Mouse (Mus musculus) left cerebral cortex, postnatal 4 days (tissue): Measurements from ENCODE around the gene Pde7b. TPM values are rescaled to one million over a fixed set of nuclear protein-coding genes. Genes with fewer than 3 reads are reported as not detected.

Source experiments
- DNase-seq: peaks from one replicate; pipeline ENCODE4 v3.0.0-alpha.2; 2022
- intact Hi-C: fragments of 180-260 bp; cut with DNase I; formaldehyde crosslinking; loops from one replicate; pipeline ENCODE4 v1.15.1; 2025
- total RNA-seq, 2 experiments: library from RNA; stranded (reverse); gene quantifications; 2 replicates each; pipeline ENCODE4 v1.2.3; 2021

The Pde7b gene
- total RNA-seq, result 10 to 100 TPM in 1 of 2 experiments, 1 to 10 TPM in 1; 9.0 to 11.4 TPM

GRCm38 (mm10) chr10:20724906-20725305, at the start of gene Pde7b:
Pde7b (minus strand) TSS chr10:20725078.
- intact Hi-C loops, result loop anchor here (5.0 kb wide), 1 partner anchor 348 kb away; no protein-coding TSS in a partner anchor
- peak; percentile 80 for DNase-seq

GRCm38 (mm10) chr10:20772056-20772455, 47.2 kb upstream of the Pde7b start:
- DNase-seq, result no peak
- intact Hi-C loops, result no loop called here

GRCm38 (mm10) chr10:20770418-20770888, 45.6 kb upstream of the Pde7b start:
- intact Hi-C loops, result no loop called here
- no peak for DNase-seq

GRCm38 (mm10) chr10:20769557-20770417, 44.9 kb upstream of the Pde7b start:
- intact Hi-C loops, result no loop called here
- DNase-seq, result no peak

- no peak for DNase-seq
- intact Hi-C loops, result no loop called here
Observed at GRCm38 (mm10) chr10:20764352-20764751, 39.5 kb upstream of the Pde7b start.

GRCm38 (mm10) chr10:20758939-20759338, 34.1 kb upstream of the Pde7b start:
- no peak for DNase-seq
- intact Hi-C loops, result no loop called here

GRCm38 (mm10) chr10:20758259-20758658, 33.4 kb upstream of the Pde7b start:
- no peak for DNase-seq
- intact Hi-C loops, result no loop called here

- intact Hi-C loops, result no loop called here
- DNase-seq, result no peak
Observed at GRCm38 (mm10) chr10:20756219-20756618, 31.3 kb upstream of the Pde7b start.

GRCm38 (mm10) chr10:20752883-20753282, 28.0 kb upstream of the Pde7b start:
- no peak for DNase-seq
- intact Hi-C loops, result no loop called here

GRCm38 (mm10) chr10:20750642-20751251, 25.9 kb upstream of the Pde7b start:
- no peak for DNase-seq
- intact Hi-C loops, result no loop called here

GRCm38 (mm10) chr10:20748938-20749337, 24.1 kb upstream of the Pde7b start:
- intact Hi-C loops, result no loop called here
- no peak for DNase-seq

- intact Hi-C loops, result no loop called here
Observed at GRCm38 (mm10) chr10:20747229-20747628, 22.4 kb upstream of the Pde7b start.

GRCm38 (mm10) chr10:20739801-20740200, 14.9 kb upstream of the Pde7b start:
- no peak for DNase-seq
- intact Hi-C loops, result no loop called here

More at GRCm38 (mm10) chr10:20747229-20747628, 22.4 kb upstream of the Pde7b start:
- DNase-seq, result no peak

GRCm38 (mm10) chr10:20737146-20737545, 12.3 kb upstream of the Pde7b start:
- DNase-seq, result no peak
- intact Hi-C loops, result no loop called here

GRCm38 (mm10) chr10:20735775-20736449, 11.0 kb upstream of the Pde7b start:
- DNase-seq, result no peak
- intact Hi-C loops, result no loop called here

- no peak for DNase-seq
- intact Hi-C loops, result no loop called here
Observed at GRCm38 (mm10) chr10:20733576-20733975, 8.7 kb upstream of the Pde7b start.

- intact Hi-C loops, result no loop called here
- no peak for DNase-seq
Observed at GRCm38 (mm10) chr10:20732180-20732579, 7.3 kb upstream of the Pde7b start.

- no peak for DNase-seq
- intact Hi-C loops, result no loop called here
Observed at GRCm38 (mm10) chr10:20730034-20730433, 5.2 kb upstream of the Pde7b start.

- intact Hi-C loops, result no loop called here
- DNase-seq, result no peak
Observed at GRCm38 (mm10) chr10:20725384-20725983, 606 bp upstream of the Pde7b start.

GRCm38 (mm10) chr10:20724451-20724850, 427 bp downstream of the Pde7b start:
- intact Hi-C loops, result loop anchor here (5.0 kb wide), 1 partner anchor 347 kb away; no protein-coding TSS in a partner anchor
- DNase-seq, result no peak

GRCm38 (mm10) chr10:20723962-20724361, 916 bp downstream of the Pde7b start:
- no peak for DNase-seq
- intact Hi-C loops, result loop anchor here (5.0 kb wide), 1 partner anchor 347 kb away; no protein-coding TSS in a partner anchor
